Mouse (Mus musculus) kidney, embryonic 15.5 days (tissue): ENCODE results near the gene Cyp27b1. TPM values are rescaled to one million over a fixed set of nuclear protein-coding genes. Genes with fewer than 3 reads are reported as not detected.

Experiments
- ATAC-seq: fragments of 200-750 bp; cut with Nextera tagmentation; replicated peaks from 2 replicates; pipeline ENCODE4 v1.8.0; 2017; ENCODE audit warnings: moderate TSS enrichment; ENCODE audit not compliant: low FRiP score
- H3K27ac ChIP-seq: fragments of 300-500 bp; sonication (generic); 2 replicates; pipeline ENCODE4 v1.5.1; 2015; ENCODE audit warnings: mild to moderate bottlenecking, inconsistent platforms
- H3K27me3 ChIP-seq: fragments of 300-500 bp; sonication (generic); 2 replicates; pipeline ENCODE4 v1.6.1; 2015; ENCODE audit warnings: inconsistent platforms
- H3K36me3 ChIP-seq: fragments of 300-500 bp; sonication (generic); 2 replicates; pipeline ENCODE4 v1.6.1; 2015; ENCODE audit warnings: inconsistent platforms
- H3K4me1 ChIP-seq: fragments of 300-500 bp; sonication (generic); 2 replicates; pipeline ENCODE4 v1.6.1; 2015; ENCODE audit warnings: inconsistent platforms
- H3K4me2 ChIP-seq: fragments of 300-500 bp; sonication (generic); 2 replicates; pipeline ENCODE4 v1.6.1; 2015; ENCODE audit warnings: moderate library complexity, mild to moderate bottlenecking, inconsistent platforms
- H3K4me3 ChIP-seq: fragments of 300-500 bp; sonication (generic); replicated peaks from 2 replicates; pipeline ENCODE4 v1.5.1; 2015; ENCODE audit warnings: mild to moderate bottlenecking, inconsistent platforms
- H3K9ac ChIP-seq: fragments of 300-500 bp; sonication (generic); 2 replicates; pipeline ENCODE4 v1.6.1; 2015; ENCODE audit warnings: mild to moderate bottlenecking, inconsistent platforms
- H3K9me3 ChIP-seq: fragments of 300-500 bp; sonication (generic); replicated peaks from 2 replicates; pipeline ENCODE4 v1.6.1; 2016; ENCODE audit warnings: inconsistent platforms
- WGBS: fragments of 180-500 bp; shearing (Covaris S2); methylation state at CpG from one replicate; pipeline ENCODE4 v1.1.7; 2015; ENCODE audit warnings: mixed read lengths; 5-methylcytosine and 5-hydroxymethylcytosine counted together
- polyA plus RNA-seq: library from polyadenylated mRNA; unstranded; fragments of >200 nt; fragmentation: Nextera tagmentation; extraction: Ambion mirVana; gene quantifications from 2 replicates; pipeline ENCODE4 v1.2.1, GENCODE M21; 2015

Gene Cyp27b1
- polyA plus RNA-seq, 1 experiment from 2014 or later: 9.9 TPM

- WGBS: 63% methylated on average over 9 of the region's 9 CpGs
- Histone ChIP-seq H3K4me2 (no peak within 1 kb of the TSS), H3K4me3 (no peak within 1 kb of the TSS), H3K27me3 (peaks cover 52% of the 10 kb centered on the region), H3K27ac (no peak within 1 kb of the TSS), H3K9ac (no peak within 1 kb of the TSS), H3K36me3 (no peaks in the 10 kb centered on the region), H3K9me3 (no peaks in the 10 kb centered on the region), H3K4me1 (peaks cover 30% of the 10 kb centered on the region)
- ATAC-seq: no peak
These were observed 27.0 kb downstream of the Cyp27b1 start, which contains the start of gene Agap2 for GRCm38 (mm10) chr10:127075080-127075479. Gene Agap2, plus strand, starts transcription at chr10:127075284.

DNA sequence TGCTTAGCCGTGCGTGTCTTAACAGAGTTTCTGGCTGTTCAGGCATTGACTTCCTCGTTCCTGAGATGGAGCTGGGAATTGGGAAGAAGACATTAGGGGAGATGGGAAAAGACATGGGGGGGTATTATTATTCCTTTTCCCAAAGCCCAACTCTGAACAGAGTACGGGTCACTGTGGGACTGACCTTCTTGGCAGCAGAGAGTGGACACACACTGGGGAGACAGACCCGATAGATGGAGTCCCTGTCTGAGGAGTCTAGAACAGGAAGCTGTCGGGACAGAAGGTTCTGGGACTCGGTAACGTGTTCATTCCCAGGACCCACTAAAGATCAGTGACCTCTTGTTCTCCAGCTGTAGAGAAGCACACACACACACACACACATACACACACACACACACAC is 27.6 kb downstream of the Cyp27b1 start:
- peaks cover 58% of the 10 kb centered on the region for H3K27me3 ChIP-seq
- no peaks in the 10 kb centered on the region for H3K9me3 ChIP-seq
- H3K9ac ChIP-seq: no peak overlapping the region
- no peaks in the 10 kb centered on the region for H3K36me3 ChIP-seq
- no peak overlapping the region for H3K4me2 ChIP-seq
- 64% methylated on average over 8 of the region's 8 CpGs for WGBS
- H3K4me3 ChIP-seq: no peak overlapping the region
- no peak for ATAC-seq
- no peak overlapping the region for H3K27ac ChIP-seq
- peaks cover 36% of the 10 kb centered on the region for H3K4me1 ChIP-seq

DNA sequence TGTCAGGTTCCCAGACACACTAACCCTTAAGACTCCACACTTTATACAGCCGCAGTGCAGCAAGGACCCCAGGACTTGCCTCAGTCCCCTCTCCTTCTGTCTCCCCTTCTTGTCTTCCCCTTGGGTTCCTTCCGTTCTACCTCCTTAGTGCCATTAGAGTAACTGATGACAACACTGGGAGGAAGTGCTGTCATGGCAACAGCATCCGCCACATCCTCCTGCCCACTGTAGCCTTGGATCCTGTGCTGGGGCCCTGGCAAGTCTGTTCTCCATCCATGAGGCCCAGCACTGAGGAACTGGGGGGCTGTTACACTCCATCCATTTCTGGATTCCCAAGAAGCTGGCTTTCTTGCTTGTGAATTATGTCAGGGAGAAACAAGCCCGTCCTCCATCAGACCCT is 28.0 kb downstream of the Cyp27b1 start:
- WGBS: 34% methylated on average over 4 of the region's 4 CpGs
- H3K4me1 ChIP-seq: peaks cover 36% of the 10 kb centered on the region
- H3K9ac ChIP-seq: no peak overlapping the region
- no peak for ATAC-seq
- no peaks in the 10 kb centered on the region for H3K9me3 ChIP-seq
- peaks cover 62% of the 10 kb centered on the region for H3K27me3 ChIP-seq
- H3K27ac ChIP-seq: no peak overlapping the region
- H3K4me2 ChIP-seq: no peak overlapping the region
- no peaks in the 10 kb centered on the region for H3K36me3 ChIP-seq
- H3K4me3 ChIP-seq: no peak overlapping the region

GRCm38 (mm10) chr10:127077515-127077914 is 29.5 kb downstream of the Cyp27b1 start:
- no peak overlapping the region for H3K4me2 ChIP-seq
- ATAC-seq: no peak
- H3K27me3 ChIP-seq: peaks cover 76% of the 10 kb centered on the region
- no peaks in the 10 kb centered on the region for H3K36me3 ChIP-seq
- H3K9me3 ChIP-seq: no peaks in the 10 kb centered on the region
- no peak overlapping the region for H3K9ac ChIP-seq
- no peak overlapping the region for H3K27ac ChIP-seq
- no peak overlapping the region for H3K4me3 ChIP-seq
- 6% methylated on average over 10 of the region's 10 CpGs for WGBS
- peaks cover 46% of the 10 kb centered on the region for H3K4me1 ChIP-seq

DNA sequence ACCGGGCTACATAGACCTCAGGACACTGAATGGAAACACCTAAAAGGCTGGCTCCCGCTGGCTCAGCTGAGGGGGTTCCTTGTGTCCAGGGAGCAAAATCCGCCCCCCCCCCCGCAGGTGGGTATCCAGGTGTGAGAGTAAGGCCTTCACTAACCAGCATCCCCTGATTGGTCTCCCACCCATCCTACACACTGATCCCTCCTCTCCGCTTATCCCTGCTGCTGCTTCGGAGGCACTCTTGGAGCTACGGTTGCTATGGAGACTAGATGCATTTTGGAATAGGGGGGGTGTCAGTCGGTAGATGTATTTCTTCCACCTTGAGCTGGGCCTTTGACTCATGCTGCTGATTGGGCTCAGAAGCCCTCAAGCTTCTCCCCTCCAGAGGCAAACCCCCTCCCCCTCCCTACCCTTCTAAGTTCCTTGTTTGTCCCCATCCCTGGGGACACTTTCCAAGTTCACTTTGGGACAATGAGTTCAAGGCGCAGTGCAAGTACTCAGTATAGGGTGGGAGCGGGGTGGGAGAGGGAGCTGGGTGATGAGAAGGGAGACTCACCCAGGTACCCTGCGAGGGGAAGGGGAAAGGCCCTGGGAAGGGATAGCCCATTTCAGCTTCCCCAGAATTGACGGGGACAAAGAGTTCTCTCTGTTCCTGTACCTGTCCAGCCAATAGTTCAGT is 30.1 kb downstream of the Cyp27b1 start:
- no peak for ATAC-seq
- peak overlapping the region; percentile 53 for H3K4me3 ChIP-seq
- no peak overlapping the region for H3K9ac ChIP-seq
- peaks cover 47% of the 10 kb centered on the region for H3K4me1 ChIP-seq
- no peak overlapping the region for H3K27ac ChIP-seq
- H3K27me3 ChIP-seq: peaks cover 82% of the 10 kb centered on the region
- peak overlapping the region; percentile 93 for H3K4me2 ChIP-seq
- no peaks in the 10 kb centered on the region for H3K9me3 ChIP-seq
- 4% methylated on average over 12 of the region's 12 CpGs for WGBS
- H3K36me3 ChIP-seq: no peaks in the 10 kb centered on the region

GRCm38 (mm10) chr10:127078677-127079575 is 30.9 kb downstream of the Cyp27b1 start:
- Histone ChIP-seq H3K27me3 (peaks cover 90% of the 10 kb centered on the region), H3K4me2 (peak overlapping the region; percentile 93), H3K36me3 (no peaks in the 10 kb centered on the region), H3K9me3 (no peaks in the 10 kb centered on the region), H3K27ac (no peak overlapping the region), H3K9ac (peak overlapping the region; percentile 47), H3K4me1 (peaks cover 50% of the 10 kb centered on the region), H3K4me3 (peak overlapping the region; percentile 53)
- under 1% methylated on average over 47 of the region's 49 CpGs for WGBS
- ATAC-seq: peak; percentile 12; the same call in 1 of the 2 replicates

DNA sequence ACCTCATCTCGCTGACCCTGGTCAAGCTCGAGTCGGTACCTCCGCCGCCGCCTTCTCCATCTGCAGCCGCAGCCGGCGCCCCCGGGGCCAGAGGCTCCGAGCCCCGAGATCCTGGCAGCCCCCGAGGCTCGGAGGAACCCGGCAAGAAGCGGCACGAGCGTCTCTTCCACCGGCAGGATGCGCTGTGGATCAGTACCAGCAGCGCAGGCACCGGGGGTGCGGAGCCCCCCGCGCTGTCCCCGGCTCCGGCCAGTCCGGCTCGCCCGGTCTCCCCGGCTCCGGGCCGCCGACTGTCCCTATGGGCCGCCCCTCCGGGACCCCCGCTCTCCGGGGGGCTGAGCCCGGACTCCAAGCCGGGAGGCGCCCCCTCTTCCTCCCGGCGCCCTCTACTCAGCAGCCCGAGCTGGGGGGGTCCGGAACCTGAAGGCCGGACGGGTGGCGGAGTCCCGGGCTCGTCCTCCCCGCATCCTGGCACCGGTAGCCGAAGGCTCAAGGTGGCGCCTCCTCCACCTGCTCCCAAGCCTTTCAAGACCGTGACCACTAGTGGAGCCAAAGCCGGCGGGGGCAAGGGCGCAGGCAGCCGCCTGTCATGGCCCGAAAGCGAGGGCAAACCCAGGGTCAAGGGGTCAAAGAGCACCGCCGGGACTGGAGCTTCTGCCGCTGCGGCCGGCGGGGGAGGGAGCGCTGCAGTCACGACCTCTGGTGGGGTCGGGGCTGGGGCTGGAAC is 31.8 kb downstream of the Cyp27b1 start:
- H3K27ac ChIP-seq: no peak overlapping the region
- 2% methylated on average over 69 of the region's 70 CpGs for WGBS
- no peaks in the 10 kb centered on the region for H3K9me3 ChIP-seq
- ATAC-seq: 0 out of 2 replicates have a peak, but pooled peaks have one; percentile 10
- H3K9ac ChIP-seq: peak overlapping the region; percentile 47
- H3K4me2 ChIP-seq: peak overlapping the region; percentile 93
- H3K27me3 ChIP-seq: peaks cover 99% of the 10 kb centered on the region
- no peaks in the 10 kb centered on the region for H3K36me3 ChIP-seq
- H3K4me3 ChIP-seq: peak overlapping the region; percentile 53
- H3K4me1 ChIP-seq: peaks cover 50% of the 10 kb centered on the region

GRCm38 (mm10) chr10:127080901-127081780 is 33.1 kb downstream of the Cyp27b1 start:
- Histone ChIP-seq H3K4me1 (peaks cover 50% of the 10 kb centered on the region), H3K27me3 (peaks cover 96% of the 10 kb centered on the region), H3K9ac (no peak overlapping the region), H3K27ac (no peak overlapping the region), H3K4me2 (peak overlapping the region; percentile 58), H3K4me3 (peak overlapping the region; percentile 53), H3K9me3 (no peaks in the 10 kb centered on the region), H3K36me3 (no peaks in the 10 kb centered on the region)
- ATAC-seq: no peak
- 2% methylated on average over 48 of the region's 48 CpGs for WGBS

- Histone ChIP-seq H3K27ac (no peak overlapping the region), H3K4me1 (peaks cover 50% of the 10 kb centered on the region), H3K36me3 (no peaks in the 10 kb centered on the region), H3K4me2 (no peak overlapping the region), H3K4me3 (no peak overlapping the region), H3K9me3 (no peaks in the 10 kb centered on the region), H3K9ac (no peak overlapping the region), H3K27me3 (peaks cover 93% of the 10 kb centered on the region)
- ATAC-seq: no peak
- WGBS: 35% methylated on average over 8 of the region's 8 CpGs
These were observed 34.1 kb downstream of the Cyp27b1 start for GRCm38 (mm10) chr10:127081996-127082620.

DNA sequence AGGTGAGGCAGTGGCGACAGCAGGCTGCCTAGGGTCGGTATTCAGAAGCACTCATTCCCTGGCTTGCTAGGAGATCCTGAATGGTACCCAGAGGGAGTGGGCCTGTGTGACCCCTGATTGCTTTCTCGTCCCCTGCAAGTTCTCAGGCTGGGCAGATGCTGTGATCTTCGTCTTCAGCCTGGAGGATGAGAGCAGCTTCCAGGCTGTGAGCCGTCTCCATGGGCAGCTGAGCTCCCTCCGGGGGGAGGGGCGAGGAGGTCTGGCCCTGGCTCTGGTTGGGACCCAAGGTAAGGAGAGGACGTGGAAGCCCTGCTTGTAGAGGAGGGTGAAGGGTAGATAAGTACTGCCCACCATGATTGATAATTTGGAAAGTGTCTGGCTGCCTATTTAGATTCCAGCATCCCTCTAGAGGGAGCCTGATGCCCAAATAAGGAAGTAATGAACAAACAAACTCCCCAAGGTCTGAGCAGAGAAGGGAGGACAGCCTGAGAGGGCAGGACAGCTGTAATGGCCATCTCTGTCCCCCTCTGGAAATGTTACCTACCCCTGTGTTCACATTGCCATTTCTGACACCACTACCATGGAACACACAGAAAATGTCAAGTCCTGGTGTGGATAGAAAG is 35.4 kb downstream of the Cyp27b1 start:
- Histone ChIP-seq H3K4me1 (peaks cover 43% of the 10 kb centered on the region), H3K36me3 (no peaks in the 10 kb centered on the region), H3K27ac (no peak overlapping the region), H3K9me3 (no peaks in the 10 kb centered on the region), H3K4me2 (no peak overlapping the region), H3K9ac (no peak overlapping the region), H3K4me3 (no peak overlapping the region), H3K27me3 (peaks cover 93% of the 10 kb centered on the region)
- no peak for ATAC-seq
- WGBS: 27% methylated on average over 8 of the region's 8 CpGs
